Mouse (Mus musculus) cortical plate, adult 2 months (tissue): ENCODE data around the gene Idua. TPM values are rescaled to one million over a fixed set of nuclear protein-coding genes. Genes with fewer than 3 reads are reported as not detected.
A peak's percentile ranks its signal among the peaks of the same experiment; 100 is the strongest.

Source experiments
- H3K27ac ChIP-seq: fragments of 200-500 bp; 2 replicates; pipeline ENCODE4 v1.5.1; 2012; ENCODE audit warnings: low read length, control low read depth, inconsistent platforms; ENCODE audit not compliant: insufficient read depth
- H3K4me1 ChIP-seq: fragments of 200-500 bp; 2 replicates; pipeline ENCODE4 v1.6.1; 2011; ENCODE audit warnings: low read length; ENCODE audit not compliant: control insufficient read depth, insufficient read depth
- H3K4me3 ChIP-seq: fragments of 200-500 bp; 2 replicates; pipeline ENCODE4 v1.5.1; 2011; ENCODE audit warnings: mild to moderate bottlenecking, low read length, control low read depth; ENCODE audit not compliant: insufficient read depth
- CTCF ChIP-seq: fragments of 200-500 bp; IDR thresholded peaks from 2 replicates; pipeline ENCODE4 v1.5.1; 2011; ENCODE audit warnings: mild to moderate bottlenecking, control low read depth, low read length; ENCODE audit not compliant: insufficient read depth; ENCODE audit errors: extremely low read depth
- POLR2A ChIP-seq: fragments of 200-500 bp; IDR thresholded peaks from 2 replicates; pipeline ENCODE4 v1.6.1; 2011; ENCODE audit warnings: mild to moderate bottlenecking, low read length, control low read depth; ENCODE audit not compliant: insufficient read depth; ENCODE audit errors: extremely low read depth
- polyA plus RNA-seq: library from polyadenylated mRNA; depleted of rRNA; stranded (reverse); fragments of >200 nt; gene quantifications from 2 replicates; pipeline ENCODE4 v1.2.3, GENCODE M21; 2012

Gene Idua
- polyA plus RNA-seq, 1 experiment: 24.0 TPM

DNA sequence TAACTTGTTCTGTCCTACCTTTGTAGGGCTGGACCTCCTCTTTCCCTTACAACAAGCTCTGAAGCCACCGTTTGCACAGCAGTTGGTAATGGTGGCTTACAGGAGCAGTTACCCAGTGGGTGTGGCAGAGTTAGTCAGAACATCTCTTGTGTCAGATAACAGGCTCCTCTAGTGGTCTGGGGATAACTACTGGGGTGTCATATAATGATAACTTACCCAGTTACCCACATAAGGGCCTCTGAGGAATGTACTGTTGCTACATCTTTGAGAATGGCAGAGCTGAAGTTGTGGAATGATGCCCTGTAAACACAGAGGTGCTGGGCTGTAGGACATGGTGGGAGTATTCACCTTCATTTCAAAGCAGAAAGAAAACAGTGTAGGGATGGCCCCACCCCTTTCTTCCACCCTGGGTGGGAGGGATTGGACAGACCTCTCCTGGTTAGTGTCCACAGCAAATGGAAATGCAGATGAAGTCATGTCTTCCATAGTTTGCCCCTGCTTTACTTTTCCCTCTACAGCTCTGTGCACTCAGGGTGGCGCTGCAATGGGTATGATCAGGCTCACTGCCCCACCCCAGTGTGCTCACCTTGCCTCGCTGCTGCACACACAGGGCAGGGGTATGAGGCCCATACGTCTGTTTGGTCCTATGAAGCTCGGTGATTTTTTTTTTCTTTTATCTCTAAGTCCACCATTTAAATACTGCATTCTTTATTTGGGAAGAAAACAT lies 16.8 kb downstream of the Idua start:
- TF ChIP-seq CTCF (no peak), POLR2A (no peak)
- Histone ChIP-seq H3K4me3 (peak overlapping the region; percentile 11; the same call in 1 of the 2 replicates), H3K4me1 (peaks cover 5% of the 10 kb centered on the region; the same call in 1 of the 2 replicates), H3K27ac (peak overlapping the region; percentile 36; the same call in 1 of the 2 replicates)

DNA sequence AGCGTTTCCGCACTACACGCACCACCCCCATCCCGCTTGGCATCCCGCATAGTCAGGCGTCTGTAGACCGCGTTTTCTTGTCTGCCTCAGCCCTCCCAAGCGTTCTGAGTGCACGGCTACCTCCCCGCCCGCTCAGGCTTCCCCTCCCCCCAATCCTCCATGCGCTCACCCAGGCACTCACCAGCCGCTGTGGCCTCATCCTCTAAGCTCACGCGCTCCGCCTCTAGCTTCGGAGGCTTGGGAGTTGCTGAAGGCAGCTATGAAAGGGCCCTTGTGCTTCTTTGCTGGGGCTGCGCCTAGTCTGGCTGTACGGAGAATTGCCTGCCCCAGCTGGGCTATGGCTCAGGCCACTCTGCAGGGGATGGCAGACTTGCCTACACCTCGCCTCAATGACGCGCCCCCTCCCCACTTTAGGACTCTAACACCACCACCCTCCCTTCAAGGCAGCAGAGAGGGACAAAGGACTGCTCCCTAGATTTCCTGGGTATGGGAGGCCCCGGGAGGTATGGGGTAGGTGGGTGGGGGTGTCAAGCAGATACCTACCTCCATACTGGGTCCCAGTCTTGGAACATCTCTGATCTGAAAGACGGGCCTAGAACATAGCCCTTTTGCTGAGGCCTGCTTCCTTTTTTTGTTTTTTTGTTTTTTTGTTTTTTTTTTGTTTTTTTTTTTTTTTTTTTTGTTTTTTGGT lies 17.6 kb downstream of the Idua start:
- peak overlapping the region; percentile 11; the same call in 1 of the 2 replicates for H3K4me3 ChIP-seq
- peak overlapping the region; percentile 92 for H3K27ac ChIP-seq
- H3K4me1 ChIP-seq: peaks cover 5% of the 10 kb centered on the region; the same call in 1 of the 2 replicates
- TF ChIP-seq POLR2A: peak; percentile 9; the same call in 1 of the 2 replicates
- no peak for TF ChIP-seq CTCF

- Histone ChIP-seq H3K4me3 (no peak overlapping the region), H3K27ac (no peak overlapping the region), H3K4me1 (peaks cover 5% of the 10 kb centered on the region; the same call in 1 of the 2 replicates)
- TF ChIP-seq POLR2A: no peak
- no peak for TF ChIP-seq CTCF
These were observed 18.2 kb downstream of the Idua start for GRCm38 (mm10) chr5:108678296-108678854.

GRCm38 (mm10) chr5:108679909-108680308 lies 19.8 kb downstream of the Idua start:
- TF ChIP-seq CTCF (peak; percentile 36), POLR2A (no peak)
- no peak overlapping the region for H3K4me3 ChIP-seq
- H3K4me1 ChIP-seq: peaks cover 5% of the 10 kb centered on the region; the same call in 1 of the 2 replicates
- no peak overlapping the region for H3K27ac ChIP-seq

DNA sequence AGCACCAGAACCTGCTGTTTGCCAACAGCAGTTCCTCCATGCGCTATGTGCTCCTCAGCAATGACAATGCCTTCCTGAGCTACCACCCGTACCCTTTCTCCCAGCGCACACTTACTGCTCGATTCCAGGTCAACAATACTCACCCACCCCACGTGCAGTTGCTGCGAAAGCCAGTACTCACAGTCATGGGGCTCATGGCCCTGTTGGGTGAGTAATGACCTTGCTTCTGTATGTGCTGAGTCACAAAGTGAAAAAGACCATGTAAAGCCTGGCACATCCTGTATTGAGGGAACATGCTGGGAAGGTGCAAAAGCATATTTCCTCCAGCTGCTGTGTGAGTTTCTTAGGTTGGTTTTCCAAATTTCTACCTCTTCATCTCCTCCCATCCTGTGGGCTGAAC lies 20.7 kb downstream of the Idua start:
- peaks cover 5% of the 10 kb centered on the region; the same call in 1 of the 2 replicates for H3K4me1 ChIP-seq
- no peak overlapping the region for H3K27ac ChIP-seq
- H3K4me3 ChIP-seq: no peak overlapping the region
- TF ChIP-seq CTCF: no peak
- no peak for TF ChIP-seq POLR2A

DNA sequence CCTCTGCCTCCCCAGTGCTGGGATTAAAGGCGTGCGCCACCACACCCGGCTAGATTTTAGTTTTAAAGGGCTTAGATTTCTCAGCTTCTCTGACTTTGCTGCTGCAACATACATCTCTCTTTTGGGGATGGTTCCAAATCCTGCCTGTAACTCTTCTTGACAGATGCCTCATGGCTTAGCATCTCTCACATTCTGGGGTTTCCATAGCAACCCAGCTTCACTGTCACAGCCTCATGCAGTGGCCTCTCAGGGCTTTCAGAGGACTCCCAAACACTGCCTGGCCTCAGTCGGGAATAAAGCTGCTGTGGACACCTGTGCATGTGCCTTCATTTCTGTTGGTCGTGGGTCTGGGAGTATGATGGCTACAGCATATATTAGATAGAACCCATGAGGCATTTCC lies 29.0 kb downstream of the Idua start:
- no peak for TF ChIP-seq CTCF
- Histone ChIP-seq H3K4me1 (no peaks in the 10 kb centered on the region; the same call in 1 of the 2 replicates), H3K4me3 (no peak overlapping the region), H3K27ac (no peak overlapping the region)

DNA sequence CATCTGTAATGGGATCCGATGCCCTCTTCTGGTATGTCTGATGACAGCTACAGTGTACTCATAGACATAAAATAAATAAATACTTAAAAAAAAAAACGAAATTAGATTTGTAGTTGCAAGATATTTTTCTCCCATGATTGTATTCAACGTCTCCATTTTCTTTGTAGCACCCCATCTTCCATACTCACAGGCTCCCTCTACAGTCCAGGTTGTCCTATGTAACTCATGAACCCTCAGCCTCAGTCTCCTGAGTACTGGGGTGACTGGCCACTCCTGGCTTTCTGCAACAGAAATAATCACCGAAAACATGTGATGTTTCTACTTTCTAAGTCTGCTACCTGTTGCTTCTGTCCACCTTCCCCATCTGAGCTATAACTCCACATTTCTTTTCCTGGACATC lies 31.0 kb downstream of the Idua start:
- Histone ChIP-seq H3K4me1 (no peaks in the 10 kb centered on the region; the same call in 1 of the 2 replicates), H3K4me3 (no peak overlapping the region), H3K27ac (no peak overlapping the region)
- TF ChIP-seq POLR2A: no peak

DNA sequence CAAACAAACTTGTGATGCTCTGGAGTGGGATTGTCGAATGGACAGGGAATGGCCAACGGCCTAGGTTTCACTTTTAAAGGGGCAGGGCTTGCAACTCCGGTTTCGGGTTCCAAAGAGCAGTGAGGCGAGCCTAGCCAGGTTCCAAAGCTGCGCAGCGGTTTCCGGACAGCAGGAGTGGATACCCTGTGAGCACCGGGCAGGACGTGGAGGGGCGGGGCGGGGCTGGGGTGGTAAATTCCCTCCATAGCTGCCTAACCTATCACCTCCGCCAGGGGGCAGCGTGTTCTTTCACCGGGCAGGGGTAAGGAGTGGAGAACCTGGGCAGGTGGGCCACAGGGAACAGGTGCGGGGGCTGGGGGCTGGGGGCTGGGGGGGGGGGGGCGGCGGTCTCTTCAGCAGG lies 32.1 kb downstream of the Idua start, which contains the start of gene Fgfrl1:
TSS of gene Fgfrl1 (plus strand) at position 112 of the 400 bp plus-strand sequence.
- TF ChIP-seq POLR2A: no peak
- 0 out of 2 replicates have a peak, but pooled peaks have one; percentile 10 for TF ChIP-seq CTCF
- Histone ChIP-seq H3K27ac (no peak within 1 kb of the TSS), H3K4me3 (peak within 1 kb of the TSS; percentile 16), H3K4me1 (no peaks in the 10 kb centered on the region; the same call in 1 of the 2 replicates)

DNA sequence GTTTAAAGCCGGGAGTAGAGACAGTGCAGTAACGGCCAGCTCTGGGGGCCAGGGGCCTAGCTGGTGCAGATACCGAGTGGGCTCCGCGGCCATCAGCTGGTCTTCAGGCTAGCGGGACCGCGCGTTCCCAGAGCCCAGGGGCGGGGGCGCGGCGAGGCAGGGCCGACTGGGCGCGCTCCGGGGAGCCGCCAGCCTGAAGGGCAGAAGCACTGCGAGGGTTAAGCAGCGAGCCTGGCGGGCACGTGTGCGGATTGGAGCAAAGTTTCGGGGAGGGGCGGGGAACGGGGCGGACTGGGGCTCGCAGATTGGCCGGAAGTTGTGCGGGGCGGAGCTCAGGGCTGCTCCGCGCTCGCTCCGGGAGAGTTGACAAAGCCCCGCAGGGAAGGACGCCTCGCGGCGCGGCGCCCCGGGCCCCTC lies 33.7 kb downstream of the Idua start:
- Histone ChIP-seq H3K4me3 (peak overlapping the region; percentile 33), H3K27ac (no peak overlapping the region), H3K4me1 (no peaks in the 10 kb centered on the region; the same call in 1 of the 2 replicates)
- TF ChIP-seq CTCF (no peak), POLR2A (no peak)
